Mouse (Mus musculus) right cerebral cortex, adult 2 months (tissue): ENCODE measurements around the gene Kcnq2.

Source experiments
- DNase-seq, 2 experiments: peaks; one replicate each; pipeline ENCODE4 v3.0.0; 2021 to 2022; ENCODE audit warnings: low spot score in 2 of 2

Gene Kcnq2

GRCm38 (mm10) chr2:181042376-181042775, 92.7 kb downstream of the Kcnq2 start:
- no peak for DNase-seq

- DNase-seq, result no peak
Measured at GRCm38 (mm10) chr2:181041941-181042340, 93.2 kb downstream of the Kcnq2 start.

GRCm38 (mm10) chr2:181039356-181039680, 95.8 kb downstream of the Kcnq2 start:
- no peak for DNase-seq

GRCm38 (mm10) chr2:181038644-181039355, 96.3 kb downstream of the Kcnq2 start:
- no peak for DNase-seq

- no peak for DNase-seq
Measured at GRCm38 (mm10) chr2:181036561-181036960, 98.5 kb downstream of the Kcnq2 start.

- no peak for DNase-seq
Measured at GRCm38 (mm10) chr2:181035186-181035585, 99.9 kb downstream of the Kcnq2 start.

GRCm38 (mm10) chr2:181033310-181033709, 101.8 kb downstream of the Kcnq2 start:
- DNase-seq, result no peak

- DNase-seq, result no peak
Measured at GRCm38 (mm10) chr2:181032407-181032806, 102.7 kb downstream of the Kcnq2 start.

- DNase-seq, result no peak
Measured at GRCm38 (mm10) chr2:181031406-181031934, 103.6 kb downstream of the Kcnq2 start.
